Mouse (Mus musculus) embryonic fibroblast, embryonic 13.5 days (primary cell): ENCODE measurements around the gene Zfp513.

Source experiments
- CTCF ChIP-seq: IDR thresholded peaks from 2 replicates; pipeline ENCODE4 v1.5.1; 2011; ENCODE audit warnings: mild to moderate bottlenecking, control low read depth, low read length, moderate library complexity, borderline replicate concordance; ENCODE audit not compliant: insufficient read depth
- POLR2A ChIP-seq: IDR thresholded peaks from 2 replicates; pipeline ENCODE4 v1.6.1; 2011; ENCODE audit warnings: low read depth, mild to moderate bottlenecking, control low read depth, low read length, moderate library complexity

- TF ChIP-seq CTCF (no peak), POLR2A (no peak; the same call in 1 of the 2 replicates)
Measured at GRCm38 (mm10) chr5:31193631-31194281, 8.3 kb downstream of the Zfp513 start.
